Mouse (Mus musculus): Measurements from ENCODE around the gene Prom1. TPM values are rescaled to one million over a fixed set of nuclear protein-coding genes. Genes with fewer than 3 reads are reported as not detected.

Prom1 gene
- polyA plus RNA-seq, 1 experiment from 2014 or later, result 136 TPM

GRCm38 (mm10) chr5:44109121-44109520, 7.3 kb upstream of the Prom1 start:
- H3K27ac ChIP-seq (ENCODE audit: low read depth, low read length), result no peak overlapping the region
- H3K4me1 ChIP-seq (replicated peaks; ENCODE audit: control insufficient read depth, insufficient read depth, low read length), result no peaks in the 10 kb centered on the region
- no peaks in the 10 kb centered on the region for H3K9me3 ChIP-seq (ENCODE audit: control insufficient read depth, low read length)
- no peak overlapping the region for H3K4me3 ChIP-seq (ENCODE audit: low read depth, low read length)
- H3K9ac ChIP-seq (ENCODE audit: low read depth, low read length), result no peak overlapping the region
- H3K36me3 ChIP-seq (ENCODE audit: control insufficient read depth, insufficient read depth, low read length), result no peaks in the 10 kb centered on the region
- WGBS, result 79% methylated on average over 2 of the region's 2 CpGs
- ATAC-seq (ENCODE audit: low FRiP score) (no peak), DNase-seq (ENCODE audit: low spot score) (no peak)
- no peak overlapping the region for H3K4me2 ChIP-seq (replicated peaks; ENCODE audit: low read depth, low read length)
- no peaks in the 10 kb centered on the region for H3K27me3 ChIP-seq (ENCODE audit: control insufficient read depth, insufficient read depth, low read length)

GRCm38 (mm10) chr5:44108125-44108524, 6.3 kb upstream of the Prom1 start:
- Histone ChIP-seq H3K9ac (ENCODE audit: low read depth, low read length) (no peak overlapping the region), H3K4me1 (replicated peaks; ENCODE audit: control insufficient read depth, insufficient read depth, low read length) (no peaks in the 10 kb centered on the region), H3K27ac (ENCODE audit: low read depth, low read length) (no peak overlapping the region), H3K9me3 (ENCODE audit: control insufficient read depth, low read length) (no peaks in the 10 kb centered on the region), H3K4me3 (ENCODE audit: low read depth, low read length) (no peak overlapping the region), H3K4me2 (replicated peaks; ENCODE audit: low read depth, low read length) (no peak overlapping the region), H3K27me3 (ENCODE audit: control insufficient read depth, insufficient read depth, low read length) (no peaks in the 10 kb centered on the region), H3K36me3 (ENCODE audit: control insufficient read depth, insufficient read depth, low read length) (no peaks in the 10 kb centered on the region)
- 86% methylated on average over 4 of the region's 4 CpGs for WGBS
- no peak for DNase-seq (ENCODE audit: low spot score)
- no peak for ATAC-seq (ENCODE audit: low FRiP score)

- Histone ChIP-seq H3K4me2 (replicated peaks; ENCODE audit: low read depth, low read length) (no peak overlapping the region), H3K27me3 (ENCODE audit: control insufficient read depth, insufficient read depth, low read length) (no peaks in the 10 kb centered on the region), H3K4me3 (ENCODE audit: low read depth, low read length) (no peak overlapping the region), H3K9ac (ENCODE audit: low read depth, low read length) (no peak overlapping the region), H3K4me1 (replicated peaks; ENCODE audit: control insufficient read depth, insufficient read depth, low read length) (no peaks in the 10 kb centered on the region), H3K27ac (ENCODE audit: low read depth, low read length) (no peak overlapping the region), H3K36me3 (ENCODE audit: control insufficient read depth, insufficient read depth, low read length) (no peaks in the 10 kb centered on the region), H3K9me3 (ENCODE audit: control insufficient read depth, low read length) (no peaks in the 10 kb centered on the region)
- ATAC-seq (ENCODE audit: low FRiP score) (no peak), DNase-seq (ENCODE audit: low spot score) (no peak)
- WGBS, result 83% methylated on average over 4 of the region's 4 CpGs
These were observed 3.4 kb upstream of the Prom1 start for GRCm38 (mm10) chr5:44105192-44105591.

DNA sequence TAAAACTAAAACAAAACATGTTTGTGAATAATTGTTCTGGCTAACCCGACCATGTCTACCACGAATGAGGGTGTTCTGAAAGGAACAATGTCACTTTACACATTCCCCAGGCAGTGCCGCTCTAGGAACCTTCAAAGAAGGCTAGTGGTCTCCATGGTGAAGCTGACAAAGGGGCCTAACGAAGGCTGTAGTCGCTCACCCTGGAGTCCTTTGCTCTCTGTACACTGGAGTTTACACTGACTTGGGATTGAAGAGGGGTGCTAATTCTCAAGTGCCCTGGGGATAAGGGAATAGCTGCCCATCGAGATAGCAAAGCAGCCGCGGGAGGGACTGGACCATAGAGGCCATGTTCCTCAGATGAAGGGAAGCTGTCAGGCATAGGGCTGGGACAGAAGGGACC, 2.9 kb upstream of the Prom1 start:
- Histone ChIP-seq H3K27me3 (ENCODE audit: control insufficient read depth, insufficient read depth, low read length) (no peaks in the 10 kb centered on the region), H3K36me3 (ENCODE audit: control insufficient read depth, insufficient read depth, low read length) (no peaks in the 10 kb centered on the region), H3K9me3 (ENCODE audit: control insufficient read depth, low read length) (no peaks in the 10 kb centered on the region), H3K27ac (ENCODE audit: low read depth, low read length) (no peak overlapping the region), H3K4me3 (ENCODE audit: low read depth, low read length) (no peak overlapping the region), H3K4me1 (replicated peaks; ENCODE audit: control insufficient read depth, insufficient read depth, low read length) (no peaks in the 10 kb centered on the region), H3K9ac (ENCODE audit: low read depth, low read length) (no peak overlapping the region), H3K4me2 (replicated peaks; ENCODE audit: low read depth, low read length) (no peak overlapping the region)
- DNase-seq (ENCODE audit: low spot score) (peak; percentile 45), ATAC-seq (ENCODE audit: low FRiP score) (no peak)
- WGBS, result 41% methylated on average over 8 of the region's 8 CpGs

GRCm38 (mm10) chr5:44104120-44104519, 2.3 kb upstream of the Prom1 start:
- H3K4me2 ChIP-seq (replicated peaks; ENCODE audit: low read depth, low read length), result no peak overlapping the region
- no peaks in the 10 kb centered on the region for H3K4me1 ChIP-seq (replicated peaks; ENCODE audit: control insufficient read depth, insufficient read depth, low read length)
- DNase-seq (ENCODE audit: low spot score) (no peak), ATAC-seq (ENCODE audit: low FRiP score) (no peak)
- H3K27me3 ChIP-seq (ENCODE audit: control insufficient read depth, insufficient read depth, low read length), result no peaks in the 10 kb centered on the region
- H3K36me3 ChIP-seq (ENCODE audit: control insufficient read depth, insufficient read depth, low read length), result no peaks in the 10 kb centered on the region
- H3K9ac ChIP-seq (ENCODE audit: low read depth, low read length), result no peak overlapping the region
- WGBS, result 66% methylated on average over 2 of the region's 2 CpGs
- H3K27ac ChIP-seq (ENCODE audit: low read depth, low read length), result no peak overlapping the region
- no peak overlapping the region for H3K4me3 ChIP-seq (ENCODE audit: low read depth, low read length)
- no peaks in the 10 kb centered on the region for H3K9me3 ChIP-seq (ENCODE audit: control insufficient read depth, low read length)

DNA sequence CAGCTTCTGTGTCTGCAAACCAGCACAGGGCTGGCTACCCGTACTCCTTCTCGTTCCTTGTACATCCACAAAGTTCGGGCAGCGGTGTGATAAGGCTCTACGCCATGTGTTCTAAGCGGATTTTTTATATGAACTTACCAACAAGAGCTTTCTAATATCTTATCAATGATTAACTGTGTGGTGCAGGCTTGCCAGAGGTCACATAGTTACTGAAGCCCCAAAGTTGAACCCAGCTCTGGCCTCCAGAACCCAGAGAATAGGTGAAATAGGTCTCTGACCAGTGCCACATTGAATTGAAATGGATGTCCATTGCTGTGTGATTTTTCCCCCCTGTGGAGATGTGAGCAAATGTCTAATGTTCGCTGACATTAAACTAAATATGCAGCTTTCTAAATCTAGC, 1.3 kb upstream of the Prom1 start:
- no peak overlapping the region for H3K4me3 ChIP-seq (ENCODE audit: low read depth, low read length)
- 96% methylated on average over 7 of the region's 7 CpGs for WGBS
- no peaks in the 10 kb centered on the region for H3K36me3 ChIP-seq (ENCODE audit: control insufficient read depth, insufficient read depth, low read length)
- H3K9ac ChIP-seq (ENCODE audit: low read depth, low read length), result no peak overlapping the region
- ATAC-seq (ENCODE audit: low FRiP score), result no peak
- no peaks in the 10 kb centered on the region for H3K9me3 ChIP-seq (ENCODE audit: control insufficient read depth, low read length)
- no peaks in the 10 kb centered on the region for H3K4me1 ChIP-seq (replicated peaks; ENCODE audit: control insufficient read depth, insufficient read depth, low read length)
- H3K27ac ChIP-seq (ENCODE audit: low read depth, low read length), result no peak overlapping the region
- H3K4me2 ChIP-seq (replicated peaks; ENCODE audit: low read depth, low read length), result no peak overlapping the region
- no peaks in the 10 kb centered on the region for H3K27me3 ChIP-seq (ENCODE audit: control insufficient read depth, insufficient read depth, low read length)
- no peak for DNase-seq (ENCODE audit: low spot score)

- Histone ChIP-seq H3K9ac (ENCODE audit: low read depth, low read length) (peak overlapping the region; percentile 93), H3K27me3 (ENCODE audit: control insufficient read depth, insufficient read depth, low read length) (no peaks in the 10 kb centered on the region), H3K4me1 (replicated peaks; ENCODE audit: control insufficient read depth, insufficient read depth, low read length) (no peaks in the 10 kb centered on the region), H3K27ac (ENCODE audit: low read depth, low read length) (peak overlapping the region; percentile 85), H3K4me2 (replicated peaks; ENCODE audit: low read depth, low read length) (peak overlapping the region; percentile 85), H3K36me3 (ENCODE audit: control insufficient read depth, insufficient read depth, low read length) (no peaks in the 10 kb centered on the region), H3K9me3 (ENCODE audit: control insufficient read depth, low read length) (no peaks in the 10 kb centered on the region), H3K4me3 (ENCODE audit: low read depth, low read length) (peak overlapping the region; percentile 74)
- DNase-seq (ENCODE audit: low spot score), result peak; percentile 86
- WGBS, result under 1% methylated on average over 43 of the region's 43 CpGs
- peak; percentile 84 for ATAC-seq (ENCODE audit: low FRiP score)
These were observed 1.1 kb downstream of the Prom1 start for GRCm38 (mm10) chr5:44100544-44101230.

GRCm38 (mm10) chr5:44100187-44100543, 1.7 kb downstream of the Prom1 start:
- peak; percentile 38; the same call in 1 of the 2 replicates for ATAC-seq (ENCODE audit: low FRiP score)

GRCm38 (mm10) chr5:44096996-44097395, 4.8 kb downstream of the Prom1 start:
- ATAC-seq (ENCODE audit: low FRiP score), result no peak
- no peak overlapping the region for H3K4me3 ChIP-seq (ENCODE audit: low read depth, low read length)
- H3K27me3 ChIP-seq (ENCODE audit: control insufficient read depth, insufficient read depth, low read length), result no peaks in the 10 kb centered on the region
- H3K36me3 ChIP-seq (ENCODE audit: control insufficient read depth, insufficient read depth, low read length), result peaks cover 9% of the 10 kb centered on the region; the same call in 1 of the 2 replicates
- no peaks in the 10 kb centered on the region for H3K4me1 ChIP-seq (replicated peaks; ENCODE audit: control insufficient read depth, insufficient read depth, low read length)
- H3K9ac ChIP-seq (ENCODE audit: low read depth, low read length), result no peak overlapping the region
- no peak overlapping the region for H3K27ac ChIP-seq (ENCODE audit: low read depth, low read length)
- 85% methylated on average over 5 of the region's 5 CpGs for WGBS
- no peak overlapping the region for H3K4me2 ChIP-seq (replicated peaks; ENCODE audit: low read depth, low read length)
- no peak for DNase-seq (ENCODE audit: low spot score)
- H3K9me3 ChIP-seq (ENCODE audit: control insufficient read depth, low read length), result no peaks in the 10 kb centered on the region

More at GRCm38 (mm10) chr5:44100187-44100543, 1.7 kb downstream of the Prom1 start:
- Histone ChIP-seq H3K9me3 (ENCODE audit: control insufficient read depth, low read length) (no peaks in the 10 kb centered on the region), H3K27ac (ENCODE audit: low read depth, low read length) (peak overlapping the region; percentile 85), H3K4me2 (replicated peaks; ENCODE audit: low read depth, low read length) (peak overlapping the region; percentile 85), H3K4me3 (ENCODE audit: low read depth, low read length) (peak overlapping the region; percentile 74), H3K9ac (ENCODE audit: low read depth, low read length) (peak overlapping the region; percentile 93), H3K4me1 (replicated peaks; ENCODE audit: control insufficient read depth, insufficient read depth, low read length) (no peaks in the 10 kb centered on the region), H3K27me3 (ENCODE audit: control insufficient read depth, insufficient read depth, low read length) (no peaks in the 10 kb centered on the region), H3K36me3 (ENCODE audit: control insufficient read depth, insufficient read depth, low read length) (no peaks in the 10 kb centered on the region)
- 3% methylated on average over 12 of the region's 12 CpGs for WGBS
- no peak for DNase-seq (ENCODE audit: low spot score)

All from hindbrain, embryonic 11.5 days (tissue).